Mouse (Mus musculus): ENCODE data around the gene Nfic. TPM values are rescaled to one million over a fixed set of nuclear protein-coding genes. Genes with fewer than 3 reads are reported as not detected.

The Nfic gene
- 10 to 100 TPM; 14.2 to 19.2 TPM for polyA plus RNA-seq (2017; shearing (Covaris generic))

DNA sequence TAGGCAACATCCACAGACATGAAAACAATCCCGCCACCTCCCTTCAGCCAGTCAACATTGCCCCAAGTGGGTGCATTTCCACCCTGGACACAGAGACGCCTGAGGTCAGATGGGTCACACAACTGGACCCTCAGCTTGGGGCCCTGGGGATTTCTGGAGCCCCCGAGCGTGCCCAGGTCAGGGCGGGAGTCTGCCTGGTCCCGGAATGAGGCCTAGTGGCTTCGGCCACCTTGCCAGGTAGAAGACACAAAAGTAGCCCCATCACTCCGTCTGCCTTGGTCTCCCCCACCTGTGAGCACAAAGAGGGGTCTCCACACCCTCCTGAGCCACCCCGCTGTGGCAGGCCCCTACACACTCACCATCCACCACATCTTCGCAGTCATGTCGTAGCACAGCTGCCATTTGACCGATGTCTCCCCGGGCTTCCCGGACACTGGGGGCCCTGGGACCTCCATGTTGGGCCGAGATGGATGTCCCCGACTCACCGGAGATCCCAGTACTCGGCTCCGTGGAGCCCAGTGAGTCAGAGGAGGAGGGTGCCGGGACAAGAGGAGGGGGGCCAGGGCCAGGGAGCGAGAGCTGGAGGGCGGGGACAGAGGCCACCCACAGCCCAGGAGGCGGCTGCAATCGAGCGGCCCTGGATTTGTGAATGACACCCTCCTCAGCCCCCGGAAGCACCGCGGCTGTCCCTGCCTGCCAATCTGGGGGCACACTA lies at the start of gene Nfic:
TSS of gene Nfic (minus strand) at position 455 of the 715 bp plus-strand sequence.
- ATAC-seq = no peak

DNA sequence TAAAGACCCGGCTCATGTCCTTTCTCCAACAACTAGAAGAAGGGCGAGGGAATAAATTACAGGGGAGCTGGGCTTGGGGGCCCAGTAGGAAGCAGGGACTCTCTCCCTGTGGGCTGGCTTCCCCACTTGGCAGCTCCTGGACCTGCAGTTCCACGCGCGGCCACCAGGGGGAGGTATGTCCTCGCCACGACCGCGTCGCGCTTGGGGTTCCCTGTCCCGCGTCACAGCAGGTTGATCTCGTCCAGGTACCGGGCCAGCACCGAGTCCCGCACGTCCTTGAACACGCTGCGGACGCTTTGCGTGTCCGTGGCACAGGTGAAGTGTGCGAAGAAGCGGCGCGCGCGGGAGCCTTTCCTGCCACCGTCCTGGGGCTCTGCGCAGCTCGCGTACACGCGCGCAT lies 47.2 kb upstream of the Nfic start:
- ATAC-seq = peak; percentile 42

GRCm38 (mm10) chr10:81501863-81502262 lies 46.4 kb upstream of the Nfic start:
- ATAC-seq = no peak

DNA sequence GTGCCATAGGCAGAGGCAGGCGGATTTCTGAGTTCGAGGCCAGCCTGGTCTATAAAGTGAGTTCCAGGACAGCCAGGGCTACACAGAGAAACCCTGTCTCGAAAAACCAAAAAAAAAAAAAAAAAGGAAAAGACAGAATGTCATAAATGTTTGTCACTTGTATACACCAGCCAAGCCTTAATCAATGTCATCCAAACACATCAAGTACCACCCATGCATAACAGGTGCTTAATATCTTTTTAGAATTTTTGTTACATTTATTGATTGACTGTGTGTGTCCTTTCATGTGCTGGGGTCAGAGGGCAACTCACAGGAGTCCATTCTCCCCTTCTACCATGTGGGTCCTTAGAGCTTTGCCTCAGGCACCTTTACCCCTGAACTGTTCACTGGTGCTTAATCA lies 44.6 kb upstream of the Nfic start, which contains the start of gene S1pr4:
TSS of gene S1pr4 (minus strand) at position 101 of the 400 bp plus-strand sequence.
- no peak for ATAC-seq

- peak; percentile 56 for ATAC-seq
These were observed 43.9 kb upstream of the Nfic start for GRCm38 (mm10) chr10:81499250-81499901.

DNA sequence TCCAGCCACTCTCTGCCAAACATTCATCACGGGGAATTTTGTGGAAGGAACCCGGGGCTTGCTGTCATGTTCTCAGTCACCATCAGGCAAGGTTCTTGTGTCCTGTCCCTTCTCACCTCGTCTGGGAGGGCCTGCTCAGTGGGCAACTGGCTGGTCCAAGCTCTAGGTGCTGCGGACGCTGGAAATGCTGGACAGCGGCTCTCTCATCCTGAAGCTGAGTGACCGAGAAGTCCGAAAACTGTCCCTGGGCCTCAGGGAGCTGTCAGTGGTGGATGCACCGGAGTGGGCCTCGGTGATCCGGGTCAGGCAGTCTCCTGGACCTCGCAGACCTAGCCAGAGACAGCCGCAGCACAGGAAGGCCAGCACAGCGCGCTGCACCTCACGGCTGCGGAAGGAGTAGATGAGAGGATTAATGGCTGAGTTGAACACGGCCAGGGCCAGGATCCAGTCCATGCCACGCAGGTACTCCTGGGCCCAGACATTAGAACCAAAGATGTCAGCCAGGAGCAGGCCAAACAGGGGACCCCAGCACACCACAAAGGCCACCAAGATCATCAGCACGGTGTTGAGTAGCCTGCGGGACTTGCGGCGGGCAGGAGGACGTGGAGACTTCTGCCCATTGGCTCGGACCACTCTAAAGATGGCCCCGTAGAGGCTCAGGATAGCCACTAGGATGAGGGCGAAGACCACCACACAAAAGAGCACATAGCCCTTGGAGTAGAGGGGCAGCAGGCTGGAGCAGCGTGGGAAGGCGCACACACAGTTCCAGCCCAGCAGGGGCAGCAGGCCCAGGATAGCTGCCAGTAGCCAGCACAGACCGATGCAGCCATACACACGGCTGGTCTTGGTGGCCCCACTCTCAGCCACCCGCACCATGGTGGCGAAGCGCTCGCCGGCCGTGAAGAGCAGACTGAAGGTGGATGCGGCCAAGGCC lies 43.1 kb upstream of the Nfic start:
- ATAC-seq = no peak

- ATAC-seq = no peak
These were observed 42.2 kb upstream of the Nfic start for GRCm38 (mm10) chr10:81497401-81498270.

DNA sequence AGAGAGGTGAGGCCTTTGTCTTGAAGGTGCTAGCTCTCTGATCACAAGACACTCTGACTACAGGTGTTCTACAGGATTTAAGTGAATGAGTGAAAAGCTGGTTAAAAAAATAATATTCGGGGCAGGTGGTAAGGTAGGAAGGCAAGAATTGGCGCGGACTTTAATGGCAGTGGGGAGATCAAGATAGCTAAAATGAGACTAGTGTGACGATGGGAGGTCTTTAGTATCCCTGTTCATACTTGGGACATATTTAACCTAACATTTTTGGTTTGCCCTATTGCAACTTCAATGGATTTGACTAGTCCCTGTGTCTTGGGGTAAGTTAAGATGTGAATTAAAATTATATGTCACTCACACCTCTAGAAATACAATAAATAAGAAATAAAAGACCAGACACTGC lies 41.5 kb upstream of the Nfic start:
- no peak for ATAC-seq

DNA sequence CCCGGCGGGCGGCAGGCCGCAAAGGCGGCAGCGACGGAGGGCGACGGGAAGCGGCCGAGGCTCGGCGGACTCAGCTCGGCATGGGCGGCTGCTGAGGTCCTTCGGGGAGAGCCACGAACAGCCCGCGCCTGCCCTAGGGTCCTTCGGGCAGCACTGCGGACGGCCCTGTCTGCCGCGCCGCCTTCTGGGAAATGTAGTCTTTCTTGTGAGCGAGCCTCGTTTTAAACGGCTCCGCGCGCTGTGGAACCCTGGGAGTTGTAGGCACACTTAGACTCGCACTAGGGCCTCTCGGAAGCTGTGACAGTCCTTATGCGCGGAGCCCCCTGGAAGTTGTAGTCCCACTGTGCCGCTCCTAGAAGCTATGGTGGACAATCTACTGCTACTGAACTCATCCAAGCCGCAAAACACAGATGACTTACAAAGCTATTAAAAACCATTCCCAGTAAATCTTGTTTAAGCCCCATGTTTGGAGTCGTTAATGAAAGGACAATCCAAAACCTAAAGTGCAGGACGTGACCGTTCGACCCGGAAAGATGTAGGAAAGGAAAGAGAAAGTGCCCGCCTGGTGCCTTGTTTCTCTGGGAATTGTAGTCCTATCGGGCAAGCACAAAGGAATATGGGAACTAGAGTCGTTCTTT lies 40.9 kb upstream of the Nfic start, which contains the start of gene Ncln:
TSS of gene Ncln (minus strand) at position 129 of the 638 bp plus-strand sequence.
- peak; percentile 90 for ATAC-seq

DNA sequence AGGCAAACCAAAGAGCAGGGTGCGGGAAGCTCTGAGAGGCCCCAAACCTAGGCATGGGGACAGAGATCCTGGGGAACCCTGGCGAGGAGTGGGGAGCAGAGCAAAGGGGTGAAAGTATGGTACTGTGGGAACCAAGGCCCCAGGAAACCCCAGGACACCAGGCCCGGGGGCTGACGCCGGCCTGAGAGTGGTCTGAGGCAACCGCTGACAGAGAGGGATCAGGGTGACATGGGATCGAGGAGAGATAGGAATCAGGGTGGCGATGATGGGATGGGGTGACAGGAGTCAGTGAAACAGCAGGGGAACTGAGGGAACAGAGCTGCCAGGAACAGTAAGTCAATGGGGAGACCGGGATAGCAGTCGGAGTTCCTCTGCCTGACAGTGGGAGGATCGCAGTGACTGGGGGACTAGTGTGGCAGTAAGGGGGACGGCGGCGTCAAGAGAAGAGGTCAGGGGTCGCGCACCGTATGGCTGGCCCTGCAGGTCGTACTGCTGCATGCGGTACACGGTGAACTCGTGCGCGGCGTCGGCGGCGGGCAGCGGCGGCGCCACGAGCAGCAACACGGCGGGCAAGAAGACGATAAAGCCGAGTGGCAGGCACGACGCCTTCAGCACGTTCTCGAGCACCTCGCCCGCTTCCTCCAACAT lies 40.3 kb upstream of the Nfic start:
- no peak for ATAC-seq

GRCm38 (mm10) chr10:81495151-81495550 lies 39.7 kb upstream of the Nfic start:
- no peak for ATAC-seq

DNA sequence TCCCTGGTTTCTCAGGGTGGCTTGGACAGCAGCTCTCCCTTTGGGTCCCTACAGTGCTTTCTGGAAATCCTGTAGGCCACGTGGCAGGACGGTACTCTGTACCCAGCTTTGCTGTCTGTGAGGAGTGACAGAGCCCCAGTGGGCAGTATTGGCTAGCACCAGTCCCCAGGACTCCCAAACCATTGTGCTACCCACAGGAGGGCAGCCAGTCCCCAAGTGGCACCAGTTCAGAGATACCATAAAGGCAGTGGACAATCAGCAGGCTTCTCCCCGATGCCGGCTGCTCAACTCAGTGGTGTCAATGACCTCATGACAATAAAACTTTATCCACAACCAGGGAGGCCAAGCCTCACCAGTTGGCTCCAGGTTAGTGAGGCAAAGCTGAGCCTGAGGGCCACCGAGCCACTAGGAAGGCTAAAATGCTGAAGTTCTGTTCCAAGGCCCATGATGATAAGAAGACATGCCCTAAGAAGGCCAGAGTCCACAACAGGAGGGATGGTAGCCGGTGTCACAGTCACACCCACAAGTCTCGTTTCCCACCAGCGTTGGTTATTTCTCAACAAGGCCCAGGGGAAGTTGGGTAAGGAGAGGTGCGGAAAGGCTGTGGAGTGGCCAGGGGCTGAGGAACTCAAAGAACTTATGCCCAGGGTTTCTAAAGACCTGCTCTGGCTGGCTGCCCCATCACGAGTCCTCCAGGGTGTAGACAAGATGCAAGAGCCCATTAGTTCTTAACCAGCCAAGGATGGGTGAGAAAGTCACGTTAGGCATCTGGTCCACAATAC lies 39.0 kb upstream of the Nfic start:
- ATAC-seq = no peak

DNA sequence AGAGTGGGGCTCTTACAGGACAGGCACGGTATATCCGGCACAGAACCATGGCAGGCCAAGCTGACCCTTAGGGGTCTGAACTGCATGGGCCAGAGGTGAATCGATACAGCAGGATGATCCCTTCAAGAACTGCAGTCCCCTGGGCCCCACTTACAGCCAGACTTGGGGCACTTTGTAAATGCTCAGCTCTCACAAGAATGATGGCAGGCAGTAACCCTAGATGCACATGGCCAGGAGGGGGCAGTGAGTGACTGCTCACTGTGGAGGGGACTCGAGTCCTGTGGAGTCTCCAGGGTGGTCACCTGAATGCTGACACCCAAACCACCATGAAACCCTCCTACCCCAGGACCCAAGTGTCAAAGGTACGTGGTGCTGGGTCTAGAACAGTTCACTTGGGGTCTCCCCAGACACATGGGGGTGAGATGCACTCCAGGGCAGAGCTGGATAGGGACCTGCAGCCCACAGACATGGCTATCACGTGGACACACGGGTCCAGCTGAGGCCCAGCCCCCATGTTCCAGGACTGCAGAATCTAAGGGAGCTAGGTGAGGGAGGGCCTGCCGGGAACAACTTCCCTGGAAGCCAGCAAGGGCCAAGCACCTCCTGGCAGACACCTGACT lies 38.3 kb upstream of the Nfic start:
- ATAC-seq = no peak

DNA sequence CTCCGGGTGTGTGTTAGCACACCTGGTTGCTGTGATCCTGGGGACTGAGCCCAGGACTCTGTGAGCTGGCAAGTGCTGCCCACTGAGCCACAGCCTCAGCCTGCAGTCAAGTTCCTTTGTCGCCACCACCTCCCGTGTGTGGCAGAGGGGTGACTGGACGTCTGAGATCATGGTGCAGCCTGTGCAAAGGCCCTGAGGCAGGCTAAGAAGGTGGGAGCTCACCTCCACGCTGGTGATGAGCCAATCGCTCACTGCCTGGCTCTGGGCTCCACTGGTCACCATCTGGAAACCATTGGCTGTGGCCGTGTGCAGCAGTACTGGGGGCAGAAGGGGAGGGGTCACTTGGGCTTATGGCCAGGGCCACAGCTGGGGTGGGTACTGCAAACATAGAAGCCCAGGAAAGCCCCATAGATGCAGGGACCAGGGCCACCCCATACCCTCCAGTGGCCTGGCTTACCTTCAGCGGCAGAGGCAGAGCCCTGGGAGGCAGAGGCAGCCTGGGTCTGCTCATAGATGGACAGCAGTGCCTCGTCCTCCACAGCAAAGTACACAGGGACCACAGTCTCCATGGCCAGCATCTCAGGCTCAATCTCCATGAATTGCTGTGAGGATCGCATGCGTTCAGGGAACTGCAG lies 37.3 kb upstream of the Nfic start:
- no peak for ATAC-seq

DNA sequence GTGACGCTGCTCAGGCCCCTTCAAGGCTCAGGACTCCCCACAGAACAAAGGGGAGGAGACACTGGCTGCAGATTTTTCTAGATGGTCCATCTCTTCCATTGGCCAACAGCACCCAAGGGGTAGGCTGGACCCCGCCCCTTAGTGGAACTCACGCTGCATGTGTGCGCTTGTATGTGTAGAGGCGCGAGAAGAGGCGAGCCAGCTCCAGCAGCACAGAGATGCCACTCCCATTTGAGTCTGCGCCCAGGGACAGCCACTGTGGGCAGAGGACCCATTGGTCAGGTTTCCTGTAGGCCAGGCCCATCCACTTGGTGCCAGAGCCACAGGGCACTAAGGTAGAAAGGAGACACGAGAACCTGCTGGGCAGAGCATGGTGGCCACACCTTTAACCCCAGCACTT lies 35.6 kb upstream of the Nfic start:
- ATAC-seq = no peak

GRCm38 (mm10) chr10:81489941-81490340 lies 34.5 kb upstream of the Nfic start:
- no peak for ATAC-seq

- ATAC-seq = no peak
These were observed 32.6 kb upstream of the Nfic start for GRCm38 (mm10) chr10:81488081-81488480.

DNA sequence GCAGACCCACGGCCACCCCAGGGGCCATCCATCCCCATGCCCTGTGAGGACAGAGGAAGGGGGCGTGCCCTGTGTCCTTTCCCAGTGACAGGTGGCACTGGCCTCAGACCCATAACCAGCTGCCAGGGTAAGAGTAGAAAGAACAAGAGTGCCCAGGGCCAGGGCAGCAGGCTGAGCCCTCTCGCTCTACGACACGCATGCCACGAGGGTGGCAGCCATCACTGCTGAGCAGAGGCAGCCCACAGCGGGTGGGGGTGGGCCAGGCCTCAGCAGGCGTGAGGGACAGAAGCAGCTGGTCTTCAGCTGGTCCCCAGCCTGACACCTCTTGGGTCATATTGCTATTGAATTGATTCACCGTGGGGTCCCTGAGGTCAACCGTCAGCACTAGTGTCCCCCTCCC lies 31.1 kb upstream of the Nfic start:
- no peak for ATAC-seq

DNA sequence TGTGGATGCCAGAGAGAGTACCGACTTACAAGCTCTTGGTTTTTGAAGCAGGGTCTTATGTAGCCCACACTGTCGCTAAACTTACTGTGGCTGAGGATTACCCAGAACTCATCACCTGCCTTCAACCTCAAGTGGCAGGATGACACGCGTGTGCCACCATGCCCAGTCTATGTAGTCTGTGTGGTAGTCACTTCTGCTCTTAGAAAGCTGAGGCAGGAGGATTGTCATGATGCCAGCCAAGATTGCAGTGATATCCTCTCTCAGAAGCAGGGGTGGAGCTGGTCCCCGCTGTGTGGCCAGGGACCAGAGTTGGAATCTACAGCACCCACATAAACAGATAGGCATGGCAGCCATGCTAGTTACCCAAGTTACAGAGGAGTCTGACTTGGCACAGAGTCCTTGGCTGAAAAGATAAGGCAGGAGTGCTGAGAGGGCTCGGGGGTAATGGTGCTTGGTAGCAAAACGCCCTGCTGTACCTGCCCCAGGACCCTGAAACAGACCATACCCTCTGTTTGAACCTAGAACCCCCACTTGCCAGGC lies 30.1 kb upstream of the Nfic start:
- no peak for ATAC-seq

Data from CD4-positive, CD25-positive, alpha-beta regulatory T cell, adult 4 months (primary cell).